Mouse (Mus musculus): ENCODE results near the gene Tjp2. TPM values are rescaled to one million over a fixed set of nuclear protein-coding genes. Genes with fewer than 3 reads are reported as not detected.
"Not testable (repeated sequence)": the region's sequence is repeated elsewhere in the genome, so short reads cannot be mapped to it uniquely, and the experiment has no call there.

Tjp2 gene
- total RNA-seq, 2 experiments from 2014 or later = 3.5 to 4.9 TPM

- H3K27ac ChIP-seq = no peak overlapping the region
- intact Hi-C loops (cut with DNase I) = no loop called here
- H3K4me3 ChIP-seq = no peak overlapping the region
- no peak for TF ChIP-seq CTCF (IDR thresholded peaks at IDR 0.05)
- no peak for DNase-seq
Measured at GRCm38 (mm10) chr19:24097666-24098455, 127.0 kb downstream of the Tjp2 start.

DNA sequence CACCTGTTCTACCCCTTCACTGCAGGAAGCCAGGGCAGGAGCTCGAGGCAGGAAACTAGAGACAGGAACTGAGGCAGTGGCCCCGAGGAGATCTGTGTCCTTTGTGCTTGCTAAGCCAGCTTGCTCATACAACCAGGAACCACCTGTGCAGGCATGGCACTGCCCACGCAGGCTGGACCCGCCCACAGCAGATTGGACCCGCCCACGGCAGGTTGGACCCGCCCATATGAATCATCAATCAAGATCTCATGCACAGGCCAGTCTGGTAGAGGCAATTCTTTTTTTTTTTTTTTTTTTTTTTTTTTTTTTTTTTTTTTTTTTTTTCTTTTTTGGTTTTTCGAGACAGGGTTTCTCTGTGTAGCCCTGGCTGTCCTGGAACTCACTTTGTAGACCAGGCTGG is 132.8 kb downstream of the Tjp2 start:
- intact Hi-C loops (cut with DNase I) = not testable (repeated sequence)

DNA sequence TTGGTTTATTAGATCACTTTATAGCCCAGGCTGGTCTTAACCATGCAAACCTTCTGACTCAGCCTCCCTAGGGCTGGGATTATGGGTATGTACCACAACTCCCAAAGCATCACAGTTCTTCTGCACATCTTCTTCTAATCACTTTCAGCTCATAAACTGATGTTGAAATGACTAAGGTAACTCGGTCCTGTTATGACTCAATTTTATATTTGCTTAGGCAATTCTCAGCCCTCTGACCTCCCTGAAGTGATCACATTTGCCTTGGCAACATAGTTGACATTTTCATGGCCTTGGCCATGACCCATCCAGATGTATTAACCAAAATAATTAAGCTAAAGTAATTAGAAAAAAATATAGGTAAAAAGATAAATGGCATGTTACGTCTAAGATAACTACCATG is 134.5 kb downstream of the Tjp2 start:
- no peak for TF ChIP-seq CTCF (IDR thresholded peaks at IDR 0.05)
- DNase-seq = no peak
- intact Hi-C loops (cut with DNase I) = no loop called here
- Histone ChIP-seq H3K27ac (no peak overlapping the region), H3K4me3 (no peak overlapping the region)

More for the DNA sequence above, 132.8 kb downstream of the Tjp2 start:
- H3K4me3 ChIP-seq, DNase-seq, H3K27ac ChIP-seq: not testable (repeated sequence)

DNA sequence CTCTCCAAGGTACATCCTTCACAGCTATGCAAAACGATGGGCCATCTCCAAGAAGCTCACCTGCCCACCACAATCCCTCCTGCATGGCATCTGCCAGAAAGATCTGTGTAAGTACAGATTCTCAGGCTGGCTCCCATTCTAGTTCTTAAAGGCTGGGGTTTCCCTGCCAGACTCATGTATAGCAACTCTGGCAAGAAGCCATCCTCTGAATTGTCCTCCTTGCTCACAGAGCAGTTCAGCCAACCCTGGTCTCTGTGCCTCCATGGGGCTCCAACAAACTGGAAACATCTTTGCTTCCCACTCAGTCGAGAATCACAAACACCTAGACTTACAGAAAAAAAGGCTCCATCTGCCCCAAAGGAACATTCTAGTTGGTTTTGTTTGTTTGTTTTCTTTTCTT is 139.5 kb downstream of the Tjp2 start:
- no peak for DNase-seq
- no peak overlapping the region for H3K4me3 ChIP-seq
- no peak overlapping the region for H3K27ac ChIP-seq
- no peak for TF ChIP-seq CTCF (IDR thresholded peaks at IDR 0.05)
- intact Hi-C loops (cut with DNase I) = no loop called here

- no peak for DNase-seq
- H3K27ac ChIP-seq = 0 out of 2 replicates have a peak overlapping the region, but pooled peaks have one; percentile 16
- TF ChIP-seq CTCF (IDR thresholded peaks at IDR 0.05) = no peak
Measured at GRCm38 (mm10) chr19:24080417-24081080, 144.3 kb downstream of the Tjp2 start.

GRCm38 (mm10) chr19:24077658-24078057 is 147.2 kb downstream of the Tjp2 start:
- no peak for DNase-seq
- H3K27ac ChIP-seq = no peak overlapping the region
- intact Hi-C loops (cut with DNase I) = no loop called here
- TF ChIP-seq CTCF (IDR thresholded peaks at IDR 0.05) = no peak
- H3K4me3 ChIP-seq = no peak overlapping the region

More at GRCm38 (mm10) chr19:24080417-24081080, 144.3 kb downstream of the Tjp2 start:
- intact Hi-C loops (cut with DNase I) = no loop called here
- no peak overlapping the region for H3K4me3 ChIP-seq

- TF ChIP-seq CTCF (IDR thresholded peaks at IDR 0.05) = no peak
- DNase-seq = no peak
- Histone ChIP-seq H3K27ac (no peak overlapping the region), H3K4me3 (no peak overlapping the region)
- intact Hi-C loops (cut with DNase I) = no loop called here
Measured at GRCm38 (mm10) chr19:24076536-24076935, 148.3 kb downstream of the Tjp2 start.

GRCm38 (mm10) chr19:24075927-24076326 is 148.9 kb downstream of the Tjp2 start:
- no peak for TF ChIP-seq CTCF (IDR thresholded peaks at IDR 0.05)
- no peak overlapping the region for H3K27ac ChIP-seq
- no peak for DNase-seq
- no peak overlapping the region for H3K4me3 ChIP-seq
- intact Hi-C loops (cut with DNase I) = no loop called here

- Histone ChIP-seq H3K4me3 (no peak overlapping the region), H3K27ac (no peak overlapping the region)
- intact Hi-C loops (cut with DNase I) = no loop called here
- TF ChIP-seq CTCF (IDR thresholded peaks at IDR 0.05) = no peak
- DNase-seq = no peak
Measured at GRCm38 (mm10) chr19:24073155-24073554, 151.7 kb downstream of the Tjp2 start.

- TF ChIP-seq CTCF (IDR thresholded peaks at IDR 0.05) = no peak
- H3K4me3 ChIP-seq = no peak overlapping the region
- intact Hi-C loops (cut with DNase I) = no loop called here
- DNase-seq = no peak
- H3K27ac ChIP-seq = no peak overlapping the region
Measured at GRCm38 (mm10) chr19:24064348-24064895, 160.4 kb downstream of the Tjp2 start.

DNA sequence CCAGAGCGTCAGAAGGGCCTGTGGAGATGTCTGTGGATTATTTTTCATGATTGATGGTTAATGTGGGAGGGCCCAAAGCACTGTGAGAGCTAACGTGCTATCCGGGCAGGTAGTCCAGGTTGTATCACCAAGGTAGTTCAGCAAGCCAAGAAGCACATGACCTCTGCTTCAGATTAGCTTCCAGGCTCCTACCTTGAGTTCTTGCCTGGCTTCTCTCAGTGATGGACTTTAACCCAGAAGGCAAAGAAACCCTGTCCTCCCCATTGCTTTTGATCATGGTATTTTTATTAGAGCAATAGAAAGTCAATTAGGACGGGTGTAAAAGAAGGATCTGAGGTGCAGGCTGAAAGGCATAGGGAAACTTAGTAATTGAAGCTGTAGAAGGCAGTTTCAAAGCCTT is 161.2 kb downstream of the Tjp2 start:
- TF ChIP-seq CTCF (IDR thresholded peaks at IDR 0.05) = no peak
- intact Hi-C loops (cut with DNase I) = no loop called here
- DNase-seq = no peak
- Histone ChIP-seq H3K4me3 (no peak overlapping the region), H3K27ac (no peak overlapping the region)

DNA sequence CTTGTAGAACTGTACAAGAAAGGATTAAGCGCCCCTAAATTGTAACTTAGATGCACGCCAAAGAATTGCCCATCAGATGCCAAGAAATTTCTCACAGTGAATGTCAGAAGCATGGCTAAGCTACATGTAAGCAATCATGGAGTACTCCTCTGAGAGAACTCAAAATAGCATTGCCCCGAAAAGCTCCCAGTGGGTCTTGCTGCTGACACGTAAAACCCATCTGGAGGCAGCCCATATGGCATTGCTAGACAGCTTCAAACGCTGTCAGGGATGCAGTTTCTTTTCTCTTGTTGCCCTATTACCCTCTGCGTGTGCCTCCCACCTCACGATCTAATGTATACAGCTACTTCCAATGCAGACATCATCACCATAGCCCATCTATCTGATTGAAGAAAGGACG is 166.0 kb downstream of the Tjp2 start:
- intact Hi-C loops (cut with DNase I) = no loop called here
- peak; percentile 28 for DNase-seq
- Histone ChIP-seq H3K4me3 (no peak overlapping the region), H3K27ac (no peak overlapping the region; the same call in 1 of the 2 replicates)
- no peak for TF ChIP-seq CTCF (IDR thresholded peaks at IDR 0.05)

DNA sequence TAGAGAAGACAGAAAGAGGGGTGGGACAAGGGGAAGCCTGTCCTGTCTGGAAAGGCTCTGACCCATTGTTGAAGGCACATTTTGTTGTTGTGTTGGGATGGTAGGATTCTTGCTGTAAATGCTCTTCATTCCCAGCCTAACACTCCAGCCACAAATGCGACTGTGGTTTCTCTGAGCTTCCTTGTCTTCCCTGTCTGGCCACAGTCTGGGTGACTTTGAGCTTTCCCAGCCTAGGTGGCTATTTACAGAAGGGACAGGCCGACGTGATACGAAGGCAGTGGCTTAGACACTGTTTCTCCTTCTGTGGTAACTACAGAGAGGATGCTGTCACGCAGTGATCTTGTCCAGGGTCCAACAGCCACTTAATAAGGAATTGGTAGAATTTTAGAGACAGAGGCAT is 166.8 kb downstream of the Tjp2 start:
- intact Hi-C loops (cut with DNase I) = no loop called here
- DNase-seq = no peak
- no peak for TF ChIP-seq CTCF (IDR thresholded peaks at IDR 0.05)

More for the DNA sequence above, 166.8 kb downstream of the Tjp2 start:
- H3K27ac ChIP-seq = peak overlapping the region; percentile 3; the same call in 1 of the 2 replicates
- no peak overlapping the region for H3K4me3 ChIP-seq
